Mouse (Mus musculus) right cerebral cortex, postnatal 36 days (tissue): ENCODE results near the gene Glce.

Source experiments
- DNase-seq, 2 experiments: peaks; one replicate each; pipeline ENCODE4 v3.0.0; 2022; ENCODE audit warnings: low spot score in 2 of 2, mixed read lengths in 1 of 2

Glce gene

GRCm38 (mm10) chr9:62123496-62123895 lies 1.0 kb upstream of the Glce start:
- no peak for DNase-seq

GRCm38 (mm10) chr9:62121551-62122447 lies 656 bp downstream of the Glce start:
- DNase-seq, result peak; percentile 20 to 24

- DNase-seq, result no peak
Observed at GRCm38 (mm10) chr9:62118754-62119153, 3.7 kb downstream of the Glce start.

- DNase-seq, result no peak
Observed at GRCm38 (mm10) chr9:62115826-62116225, 6.6 kb downstream of the Glce start.

- no peak for DNase-seq
Observed at GRCm38 (mm10) chr9:62096603-62097002, 25.9 kb downstream of the Glce start.

- no peak for DNase-seq
Observed at GRCm38 (mm10) chr9:62091604-62092003, 30.9 kb downstream of the Glce start.

GRCm38 (mm10) chr9:62085548-62085947 lies 36.9 kb downstream of the Glce start:
- DNase-seq, result no peak

- no peak for DNase-seq
Observed at GRCm38 (mm10) chr9:62084896-62085295, 37.6 kb downstream of the Glce start.

GRCm38 (mm10) chr9:62082986-62083385 lies 39.5 kb downstream of the Glce start:
- DNase-seq, result no peak

- no peak for DNase-seq
Observed at GRCm38 (mm10) chr9:62081542-62081941, 40.9 kb downstream of the Glce start.

GRCm38 (mm10) chr9:62080028-62080760 lies 42.3 kb downstream of the Glce start:
- no peak for DNase-seq

- DNase-seq, result no peak
Observed at GRCm38 (mm10) chr9:62062234-62062633, 60.2 kb downstream of the Glce start.

- no peak for DNase-seq
Observed at GRCm38 (mm10) chr9:62060431-62060830, 62.0 kb downstream of the Glce start.

- no peak for DNase-seq
Observed at GRCm38 (mm10) chr9:62059941-62060340, 62.5 kb downstream of the Glce start.

GRCm38 (mm10) chr9:62057881-62058506 lies 64.5 kb downstream of the Glce start:
- no peak for DNase-seq

- DNase-seq, result no peak
Observed at GRCm38 (mm10) chr9:62056206-62056605, 66.2 kb downstream of the Glce start.

GRCm38 (mm10) chr9:62050801-62051200 lies 71.7 kb downstream of the Glce start:
- peak in 1 of 2 experiments; percentile 32 for DNase-seq

- DNase-seq, result no peak
Observed at GRCm38 (mm10) chr9:62049166-62049565, 73.3 kb downstream of the Glce start.

GRCm38 (mm10) chr9:62042167-62042566 lies 80.3 kb downstream of the Glce start:
- no peak for DNase-seq

GRCm38 (mm10) chr9:62040008-62040608 lies 82.3 kb downstream of the Glce start:
- DNase-seq, result peak; percentile 68 to 69

- DNase-seq, result no peak
Observed at GRCm38 (mm10) chr9:62035806-62036205, 86.6 kb downstream of the Glce start.

GRCm38 (mm10) chr9:62032206-62032605 lies 90.2 kb downstream of the Glce start:
- no peak for DNase-seq
